Mouse (Mus musculus): ENCODE measurements at regions not wholly inside any gene's neighbourhood (a gene's known extent, or its start where the extent isn't known, plus 50 kb on each side); places are given as distances from the start of the nearest gene placed in this dataset.

DNA sequence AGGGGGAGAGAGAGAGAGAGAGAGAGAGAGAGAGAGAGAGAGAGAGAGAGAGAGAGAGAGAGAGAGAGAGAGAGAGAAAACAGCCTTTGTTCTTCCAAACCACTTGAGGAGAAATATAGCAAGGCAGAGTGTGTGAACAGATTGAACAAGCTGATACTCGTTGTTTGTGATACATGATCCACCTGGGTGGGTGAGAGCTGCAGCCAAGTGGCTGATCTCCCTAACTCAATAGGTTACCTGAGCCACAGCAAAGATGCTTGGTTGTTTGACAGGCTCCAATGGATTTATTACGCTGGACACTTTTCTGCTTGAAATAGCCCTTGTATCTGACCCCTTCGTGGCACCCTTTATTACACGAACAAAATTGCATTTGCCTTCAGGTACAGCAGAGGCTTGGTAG lies 438.0 kb downstream of the Nedd1 start:
- TF ChIP-seq CTCF (IDR thresholded peaks at IDR 0.05; ENCODE audit: control insufficient read depth, insufficient read depth, insufficient read length) (no peak), USF1 (IDR thresholded peaks at IDR 0.05; ENCODE audit: low read depth) (no peak), FOSL1 (IDR thresholded peaks at IDR 0.05; ENCODE audit: insufficient read depth, low read length, poor library complexity, severe bottlenecking) (no peak), MYOD1 (IDR thresholded peaks at IDR 0.05; ENCODE audit: control insufficient read depth, insufficient read length, low read depth) (no peak), MAX (IDR thresholded peaks at IDR 0.05) (no peak), MYOG (IDR thresholded peaks at IDR 0.05; ENCODE audit: control insufficient read depth, extremely low read depth, insufficient read length) (no peak), CEBPB (IDR thresholded peaks at IDR 0.05; ENCODE audit: low read depth) (no peak)
